Mouse (Mus musculus) CH12.LX (cell line): ENCODE measurements around the gene Naa16. TPM values are rescaled to one million over a fixed set of nuclear protein-coding genes. Genes with fewer than 3 reads are reported as not detected.

Experiments
- DNase-seq: peaks from one replicate; pipeline ENCODE4 v3.0.0-alpha.2; 2013; ENCODE audit errors: extremely low read depth
- H3K27ac ChIP-seq: 2 replicates; pipeline ENCODE4 v1.5.1; 2012; ENCODE audit warnings: low read depth, mild to moderate bottlenecking, control low read depth, moderate library complexity; ENCODE audit not compliant: insufficient read depth
- H3K27me3 ChIP-seq: replicated peaks from 2 replicates; pipeline ENCODE3; 2012; ENCODE audit warnings: inconsistent platforms
- H3K36me3 ChIP-seq, 2 experiments: replicated peaks in 1 of 2; 2 replicates each; pipeline versions ENCODE3 to v1.6.1; 2012; ENCODE audit warnings: inconsistent platforms in 1 of 2, low read length in 1 of 2, mild to moderate bottlenecking in 1 of 2, mixed read lengths in 1 of 2, moderate library complexity in 1 of 2; ENCODE audit not compliant: control insufficient read depth in 1 of 2, insufficient read depth in 1 of 2
- H3K4me1 ChIP-seq, 2 experiments: 2 replicates each; pipeline ENCODE4 v1.6.1; 2012; ENCODE audit warnings: inconsistent platforms in 1 of 2, moderate library complexity in 1 of 2; ENCODE audit not compliant: insufficient read depth in 2 of 2, control insufficient read depth in 1 of 2
- H3K4me2 ChIP-seq: 2 replicates; pipeline ENCODE4 v1.6.1; 2012; ENCODE audit warnings: low read depth, mild to moderate bottlenecking, control low read depth; ENCODE audit not compliant: poor library complexity, insufficient read depth, severe bottlenecking
- H3K4me3 ChIP-seq, 3 experiments: fragments of 150-350 bp in 1 of 3; sonication (generic) in 1 of 3; replicated peaks in 1 of 3; 2 replicates each; pipeline versions ENCODE3 to v1.5.1; 2011 to 2012; ENCODE audit warnings: low read depth in 2 of 3, low read length in 2 of 3, mild to moderate bottlenecking in 2 of 3, moderate library complexity in 2 of 3, control low read depth in 1 of 3, improper control_type of control experiment in 1 of 3, inconsistent platforms in 1 of 3, mixed read lengths in 1 of 3; ENCODE audit not compliant: poor library complexity in 1 of 3
- H3K79me2 ChIP-seq: replicated peaks from 2 replicates; pipeline ENCODE4 v1.6.1; 2012; ENCODE audit warnings: mild to moderate bottlenecking, moderate library complexity; ENCODE audit not compliant: control insufficient read depth, poor library complexity, insufficient read depth, severe bottlenecking; ENCODE audit errors: extremely low read depth
- H3K9ac ChIP-seq: 2 replicates; pipeline ENCODE4 v1.6.1; 2012; ENCODE audit warnings: low read depth, mild to moderate bottlenecking, control low read depth, moderate library complexity; ENCODE audit not compliant: insufficient read depth
- H3K9me3 ChIP-seq: replicated peaks from 2 replicates; pipeline ENCODE3; 2012; ENCODE audit warnings: low read length, inconsistent platforms, mixed read lengths
- BHLHE40 ChIP-seq: IDR thresholded peaks from 2 replicates; pipeline ENCODE4 v1.6.1; 2011; ENCODE audit warnings: mild to moderate bottlenecking, low read depth, low read length, improper control_type of control experiment
- CHD1 ChIP-seq: IDR thresholded peaks from 2 replicates; pipeline ENCODE4 v1.6.1; 2012; ENCODE audit warnings: low read depth, low read length, improper control_type of control experiment, inconsistent platforms
- CHD2 ChIP-seq: IDR thresholded peaks from 2 replicates; pipeline ENCODE4 v1.6.1; 2011; ENCODE audit warnings: low read length, improper control_type of control experiment
- CTCF ChIP-seq, 2 experiments: IDR thresholded peaks in 1 of 2; conservative IDR thresholded peaks in 1 of 2; 2 replicates each; pipeline ENCODE4 v1.5.1; 2011 to 2012; ENCODE audit warnings: low read depth in 2 of 2, low read length in 2 of 2, improper control_type of control experiment in 1 of 2, inconsistent platforms in 1 of 2, mild to moderate bottlenecking in 1 of 2, moderate library complexity in 1 of 2
- E2F4 ChIP-seq: IDR thresholded peaks from 2 replicates; pipeline ENCODE4 v1.6.1; 2011; ENCODE audit warnings: low read depth, low read length, improper control_type of control experiment; ENCODE audit not compliant: insufficient replicate concordance
- ELF1 ChIP-seq: IDR thresholded peaks from 2 replicates; pipeline ENCODE4 v1.6.1; 2014; ENCODE audit warnings: low read depth, mild to moderate bottlenecking, inconsistent platforms, low read length, improper control_type of control experiment
- ETS1 ChIP-seq: conservative IDR thresholded peaks from 2 replicates; pipeline ENCODE4 v1.6.1; 2012; ENCODE audit warnings: low read depth, mild to moderate bottlenecking, inconsistent platforms, low read length, improper control_type of control experiment, moderate library complexity
- GABPA ChIP-seq: IDR thresholded peaks from 2 replicates; pipeline ENCODE4 v1.6.1; 2012; ENCODE audit warnings: low read depth, low read length, improper control_type of control experiment, inconsistent platforms; ENCODE audit not compliant: insufficient replicate concordance
- HCFC1 ChIP-seq: IDR thresholded peaks from 2 replicates; pipeline ENCODE4 v1.6.1; 2012; ENCODE audit warnings: low read depth, mild to moderate bottlenecking, inconsistent platforms, low read length, improper control_type of control experiment
- IRF4 ChIP-seq: IDR thresholded peaks from 2 replicates; pipeline ENCODE4 v1.6.1; 2014; ENCODE audit warnings: low read depth, mild to moderate bottlenecking, inconsistent platforms, low read length, improper control_type of control experiment
- JUND ChIP-seq: conservative IDR thresholded peaks from 2 replicates; pipeline ENCODE4 v1.6.1; 2011; ENCODE audit warnings: low read depth, low read length, improper control_type of control experiment
- KAT2A ChIP-seq: IDR thresholded peaks from 2 replicates; pipeline ENCODE4 v1.6.1; 2012; ENCODE audit warnings: low read length, improper control_type of control experiment, inconsistent platforms; ENCODE audit not compliant: insufficient replicate concordance
- MAFK ChIP-seq: IDR thresholded peaks from 2 replicates; pipeline ENCODE4 v1.6.1; 2011; ENCODE audit warnings: low read length, improper control_type of control experiment; ENCODE audit not compliant: insufficient replicate concordance
- MAX ChIP-seq: IDR thresholded peaks from 2 replicates; pipeline ENCODE4 v1.6.1; 2011; ENCODE audit warnings: low read length, improper control_type of control experiment
- MAZ ChIP-seq: IDR thresholded peaks from 2 replicates; pipeline ENCODE4 v1.6.1; 2012; ENCODE audit warnings: low read depth, mild to moderate bottlenecking, inconsistent platforms, low read length, improper control_type of control experiment, moderate library complexity
- MYC ChIP-seq: IDR thresholded peaks from 2 replicates; pipeline ENCODE4 v1.6.1; 2011; ENCODE audit warnings: low read depth, mild to moderate bottlenecking, improper control_type of control experiment, low read length
- NELFE ChIP-seq: IDR thresholded peaks from 2 replicates; pipeline ENCODE4 v1.6.1; 2011; ENCODE audit warnings: low read depth, low read length, improper control_type of control experiment
- PAX5 ChIP-seq: IDR thresholded peaks from 2 replicates; pipeline ENCODE4 v1.6.1; 2012; ENCODE audit warnings: low read length, inconsistent platforms, mixed read lengths
- POLR2A ChIP-seq: IDR thresholded peaks from 2 replicates; pipeline ENCODE4 v1.6.1; 2011; ENCODE audit warnings: low read depth, mild to moderate bottlenecking, improper control_type of control experiment, low read length
- POLR2AphosphoS2 ChIP-seq: IDR thresholded peaks from 2 replicates; pipeline ENCODE4 v1.6.1; 2011; ENCODE audit warnings: low read depth, low read length, improper control_type of control experiment
- RAD21 ChIP-seq: IDR thresholded peaks from 2 replicates; pipeline ENCODE4 v1.6.1; 2011; ENCODE audit warnings: low read depth, mild to moderate bottlenecking, low read length, improper control_type of control experiment, moderate library complexity
- RCOR1 ChIP-seq: conservative IDR thresholded peaks from 2 replicates; pipeline ENCODE4 v1.6.1; 2012; ENCODE audit warnings: low read depth, mild to moderate bottlenecking, inconsistent platforms, low read length, improper control_type of control experiment
- SIN3A ChIP-seq: IDR thresholded peaks from 2 replicates; pipeline ENCODE4 v1.6.1; 2012; ENCODE audit warnings: low read length, improper control_type of control experiment, inconsistent platforms
- SMC3 ChIP-seq: IDR thresholded peaks from 2 replicates; pipeline ENCODE4 v1.6.1; 2011; ENCODE audit warnings: low read depth, low read length, improper control_type of control experiment
- TBP ChIP-seq: conservative IDR thresholded peaks from 2 replicates; pipeline ENCODE4 v1.6.1; 2011; ENCODE audit warnings: low read depth, low read length, improper control_type of control experiment
- TCF12 ChIP-seq: IDR thresholded peaks from 2 replicates; pipeline ENCODE4 v1.6.1; 2014; ENCODE audit warnings: low read depth, mild to moderate bottlenecking, inconsistent platforms, low read length, improper control_type of control experiment
- USF2 ChIP-seq: conservative IDR thresholded peaks from 2 replicates; pipeline ENCODE4 v1.6.1; 2011; ENCODE audit warnings: low read depth, low read length, improper control_type of control experiment
- ZC3H11A ChIP-seq: IDR thresholded peaks from 2 replicates; pipeline ENCODE4 v1.6.1; 2012; ENCODE audit warnings: low read depth, mild to moderate bottlenecking, inconsistent platforms, low read length, improper control_type of control experiment
- ZKSCAN1 ChIP-seq: IDR thresholded peaks from 2 replicates; pipeline ENCODE4 v1.6.1; 2012; ENCODE audit warnings: low read depth, inconsistent platforms, low read length, improper control_type of control experiment, borderline replicate concordance
- dilution Hi-C: fragments of 300-500 bp; cut with MboI; formaldehyde crosslinking; loops from 2 replicates; pipeline ENCODE4 v1.14.3; 2020; ENCODE audit warnings: low sequenced_read_pairs; ENCODE audit not compliant: extremely low pct_unique_long_range_greater_than_20kb, extremely low pct_ligation_motif_present
- in situ Hi-C: fragments of 300-500 bp; cut with MboI; formaldehyde crosslinking; loops from 3 replicates; pipeline ENCODE4 v1.14.3; 2019; ENCODE audit warnings: low sequenced_read_pairs, low pct_ligation_motif_present, low pct_unique_long_range_greater_than_20kb, mixed read lengths
- polyA plus RNA-seq: library from polyadenylated mRNA; unstranded; fragments of >175 nt; gene quantifications from 2 replicates; pipeline ENCODE4 v1.2.1, GENCODE M21; 2012; ENCODE audit warnings: low read depth; ENCODE audit not compliant: insufficient read length
- total RNA-seq, 2 experiments: library from RNA; depleted of rRNA; stranded (reverse); fragments of 300-350 nt in 1 of 2; fragments of >200 nt in 1 of 2; gene quantifications; 2 replicates each; pipeline ENCODE4 v1.2.3; 2012 to 2014

Gene Naa16
- total and polyA plus RNA-seq, 3 experiments, result 16.4 to 60.0 (median 42.6) TPM

DNA sequence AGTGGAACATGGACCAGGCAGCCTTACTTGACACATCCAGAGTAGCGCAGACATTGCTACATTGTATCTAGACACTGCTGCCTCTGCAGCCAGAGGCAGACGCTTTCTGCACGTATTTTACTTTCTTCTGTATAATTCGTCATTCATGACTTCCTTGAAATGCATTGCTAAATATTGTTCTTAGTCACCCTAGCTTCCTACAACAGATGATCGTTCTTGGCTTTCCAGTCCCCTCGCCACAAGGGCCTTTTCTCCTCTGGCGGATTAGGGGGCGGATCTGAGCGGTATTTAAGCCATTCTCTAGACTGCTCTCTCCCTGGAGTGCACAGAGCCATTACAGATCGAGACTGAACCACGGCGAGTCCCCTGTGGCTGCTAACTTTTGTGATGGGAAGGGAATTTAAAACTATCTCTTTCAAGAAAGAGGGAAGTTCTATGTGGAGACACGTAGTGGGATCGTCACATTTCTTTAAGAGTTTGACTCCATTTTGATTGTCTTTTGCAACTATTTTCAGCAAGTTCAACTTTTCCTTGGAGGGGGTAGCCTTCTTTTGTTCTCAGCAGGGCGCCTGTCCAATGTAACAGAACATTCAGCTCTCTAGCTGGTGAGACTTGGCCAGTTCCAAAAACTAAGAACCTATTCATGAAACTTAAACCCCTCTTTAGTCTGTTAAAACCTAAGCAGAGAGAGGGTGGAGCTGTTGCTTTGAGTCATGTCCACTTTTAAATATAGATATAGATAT is 99.7 kb downstream of the Naa16 start:
- H3K27ac ChIP-seq, result no peak overlapping the region
- no peak overlapping the region for H3K4me3 ChIP-seq
- H3K27me3 ChIP-seq, result no peaks in the 10 kb centered on the region
- no peak for TF ChIP-seq POLR2A
- TF ChIP-seq MYC, result no peak
- no peak for TF ChIP-seq CHD2
- TF ChIP-seq PAX5, result no peak
- TF ChIP-seq IRF4, result no peak
- TF ChIP-seq MAZ, result no peak
- dilution Hi-C loops, result no loop called here
- in situ Hi-C loops, result no loop called here
- DNase-seq, result no peak
- H3K4me1 ChIP-seq, result peaks cover 13 to 44% of the 10 kb centered on the region in 2 experiments
- H3K36me3 ChIP-seq, result no peaks in the 10 kb centered on the region
- no peaks in the 10 kb centered on the region for H3K9me3 ChIP-seq
- no peak overlapping the region for H3K4me2 ChIP-seq
- H3K9ac ChIP-seq, result no peak overlapping the region
- H3K79me2 ChIP-seq, result no peaks in the 10 kb centered on the region

DNA sequence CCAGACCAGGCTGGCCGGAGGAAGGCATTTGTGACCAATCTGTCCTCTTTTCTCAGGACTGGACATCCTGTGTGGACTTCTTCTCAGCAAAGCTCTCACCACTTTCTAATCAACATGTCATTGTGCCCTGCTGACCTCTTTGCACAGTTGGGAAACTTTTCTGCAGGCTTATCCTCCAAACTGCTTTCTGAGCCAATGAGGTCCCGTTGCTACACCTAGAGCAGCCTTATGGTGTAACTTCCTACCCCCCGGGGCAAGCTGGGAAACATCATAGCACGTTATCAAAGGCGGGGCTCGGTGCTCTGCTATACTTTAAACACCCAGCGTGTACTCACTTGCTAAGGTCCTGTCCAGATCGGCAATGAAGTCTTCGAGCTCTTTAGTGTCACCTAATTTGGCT is 100.7 kb downstream of the Naa16 start:
- Histone ChIP-seq H3K36me3 (no peaks in the 10 kb centered on the region), H3K27ac (no peak overlapping the region)
- dilution Hi-C loops, result no loop called here

DNA sequence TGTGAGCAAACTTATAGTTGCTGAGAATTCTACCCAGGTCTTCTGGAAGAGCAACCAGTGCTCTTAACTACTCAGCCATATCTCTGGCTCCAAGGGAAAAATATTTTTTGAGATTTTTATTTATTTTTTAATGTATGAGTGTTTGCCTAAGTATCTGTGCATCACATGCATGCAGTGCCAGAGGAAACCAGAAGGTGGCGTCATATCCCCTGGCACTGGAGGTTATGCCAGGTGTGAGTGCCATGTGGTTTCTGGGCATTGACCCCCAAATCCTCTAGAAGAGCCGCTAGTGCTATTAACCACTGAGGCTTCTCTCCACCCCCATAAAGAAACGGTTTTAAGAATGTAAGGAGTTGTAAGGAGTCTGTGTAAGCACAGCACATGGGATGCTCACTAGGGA is 102.3 kb downstream of the Naa16 start:
- H3K9me3 ChIP-seq, result no peaks in the 10 kb centered on the region
- DNase-seq, result no peak
- dilution Hi-C loops (no loop called here), in situ Hi-C loops (no loop called here)
- no peaks in the 10 kb centered on the region for H3K36me3 ChIP-seq
- H3K4me3 ChIP-seq, result no peak overlapping the region
- peaks cover 13 to 24% of the 10 kb centered on the region in 2 experiments for H3K4me1 ChIP-seq
- H3K4me2 ChIP-seq, result no peak overlapping the region
- no peaks in the 10 kb centered on the region for H3K79me2 ChIP-seq
- no peak overlapping the region for H3K27ac ChIP-seq
- H3K9ac ChIP-seq, result no peak overlapping the region
- no peaks in the 10 kb centered on the region for H3K27me3 ChIP-seq
- TF ChIP-seq RAD21 (peak; percentile 60), CHD1 (no peak), ZKSCAN1 (no peak), RCOR1 (no peak), GABPA (no peak), JUND (no peak), SIN3A (no peak), POLR2AphosphoS2 (no peak), CTCF (conservative IDR thresholded peaks at IDR 0.05 in 1 of 2, IDR thresholded peaks at IDR 0.05 in 1 of 2; ENCODE audit: low read depth in 2 of 2, low read length in 2 of 2) (peak; percentile 65 to 72; a peak in 3 of 4 replicates), SMC3 (peak; percentile 61), BHLHE40 (no peak), USF2 (no peak), NELFE (no peak), TBP (no peak), KAT2A (no peak)

More for the DNA sequence above, 100.7 kb downstream of the Naa16 start:
- Histone ChIP-seq H3K4me2 (peak overlapping the region; percentile 55), H3K4me1 (peaks cover 13 to 35% of the 10 kb centered on the region in 2 experiments), H3K4me3 (no peak overlapping the region), H3K9ac (peak overlapping the region; percentile 18; the same call in 1 of the 2 replicates), H3K79me2 (no peaks in the 10 kb centered on the region), H3K27me3 (no peaks in the 10 kb centered on the region), H3K9me3 (no peaks in the 10 kb centered on the region)
- in situ Hi-C loops, result no loop called here
- DNase-seq, result no peak
- no peak for TF ChIP-seq NELFE
- no peak for TF ChIP-seq ZKSCAN1
- no peak for TF ChIP-seq TCF12
- no peak for TF ChIP-seq POLR2A
- TF ChIP-seq MAX, result no peak
- TF ChIP-seq HCFC1, result no peak
- TF ChIP-seq BHLHE40, result no peak
- no peak for TF ChIP-seq POLR2AphosphoS2
- no peak for TF ChIP-seq MAFK
- no peak for TF ChIP-seq ELF1
- TF ChIP-seq CHD2, result no peak
- TF ChIP-seq ZC3H11A, result no peak
- TF ChIP-seq IRF4, result no peak
- TF ChIP-seq CHD1, result no peak
- TF ChIP-seq MAZ, result no peak
- TF ChIP-seq ETS1, result no peak
- TF ChIP-seq E2F4, result no peak
